ENCODE assay signal across 23 mouse cellular contexts in the genomic region with DNA sequence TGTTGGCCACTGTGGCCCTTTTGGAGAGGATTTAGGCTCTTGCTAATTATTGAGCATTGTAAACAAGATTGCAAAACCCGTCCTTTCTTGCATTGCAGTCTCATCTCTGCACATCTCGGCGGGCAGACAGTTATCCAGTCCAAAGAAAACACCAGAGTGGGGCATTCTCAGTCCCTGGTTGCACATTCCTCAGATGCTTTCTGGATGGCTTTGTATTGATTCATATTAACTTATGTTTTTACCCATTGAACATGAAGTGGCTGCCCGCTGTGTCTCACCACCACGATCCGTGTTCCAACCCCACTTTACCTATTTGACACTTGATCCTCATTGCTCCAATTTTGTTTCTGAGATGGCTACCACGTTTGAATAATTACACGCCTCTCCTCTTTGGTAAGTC.
DNase-seq lines count a peak whose midpoint lies in the region; ATAC-seq and TF ChIP-seq lines count a peak whose summit lies in the region.
"Had no signal": no experiment of that assay in that cellular context is flagged by ENCODE, and none has a peak within 500 bp of the region (broad histone marks: within the 10 kb centered on the region; RNA-seq: fewer than 3 reads in every experiment).

No protein-coding gene starts in this region.

- H3K4me2 ChIP-seq in hindbrain, embryonic 11.5 days (replicated peaks; ENCODE audit: low read depth, low read length), result no peak overlapping the region

- H3K9me3 ChIP-seq in hindbrain, embryonic 11.5 days (ENCODE audit: control insufficient read depth, low read length), result no peaks in the 10 kb centered on the region

- ATAC-seq in Patski, result peak; percentile 78
- ATAC-seq in hindbrain, embryonic 11.5 days (ENCODE audit: low FRiP score), result no peak
- ATAC-seq: activated CD4-positive, CD25-positive, alpha-beta regulatory T cell, adult 4 months; CD4-positive, CD25-positive, alpha-beta regulatory T cell, adult 4 months had no signal

- H3K4me1 ChIP-seq in hindbrain, embryonic 11.5 days (replicated peaks; ENCODE audit: control insufficient read depth, insufficient read depth, low read length), result no peaks in the 10 kb centered on the region

- no peaks in the 10 kb centered on the region for H3K79me3 ChIP-seq in C2C12 (ENCODE audit: low read depth)

- no peaks in the 10 kb centered on the region for H3K27me3 ChIP-seq in C2C12 (ENCODE audit: control insufficient read depth, insufficient read depth, insufficient read length)
- no peaks in the 10 kb centered on the region for H3K27me3 ChIP-seq in Patski
- H3K27me3 ChIP-seq in hindbrain, embryonic 11.5 days (ENCODE audit: control insufficient read depth, insufficient read depth, low read length), result no peaks in the 10 kb centered on the region
- H3K27me3 ChIP-seq: CH12.LX had no signal

- H3ac ChIP-seq in C2C12 (ENCODE audit: control insufficient read depth, insufficient read length, low read depth), result no peak overlapping the region

- H3K79me2 ChIP-seq in C2C12 (ENCODE audit: control insufficient read depth, insufficient read depth), result no peaks in the 10 kb centered on the region

- CTCF ChIA-PET in Patski (lab: Charles Lee), result interaction anchor here (0.9 to 1.7 kb wide), 3 partner anchors 10 to 860 kb away, joined by 3 to 4 read pairs (median 3); no protein-coding TSS in a partner anchor

- no peak overlapping the region for H3K27ac ChIP-seq in left cerebral cortex, adult 2 months
- no peak overlapping the region for H3K27ac ChIP-seq in hindbrain, embryonic 11.5 days (ENCODE audit: low read depth, low read length)

- H3K4me3 ChIP-seq in C2C12 (ENCODE audit: insufficient read depth, poor library complexity, severe bottlenecking), result no peak overlapping the region
- H3K4me3 ChIP-seq in left cerebral cortex, adult 2 months, result no peak overlapping the region
- no peak overlapping the region for H3K4me3 ChIP-seq in hindbrain, embryonic 11.5 days (ENCODE audit: low read depth, low read length)

- POLR2A ChIA-PET in Patski (lab: Charles Lee), result no interaction called here

- intact Hi-C loops in left cerebral cortex, adult 2 months (cut with DNase I), result loop anchor here (5.0 kb wide), 3 partner anchors 97 to 532 kb away; no protein-coding TSS in a partner anchor

- TF ChIP-seq CTCF in C2C12 (IDR thresholded peaks at IDR 0.05; ENCODE audit: control insufficient read depth, insufficient read depth, insufficient read length), result no peak
- TF ChIP-seq CTCF in Patski (IDR thresholded peaks at IDR 0.05), result no peak
- TF ChIP-seq CTCF in left cerebral cortex, adult 2 months (IDR thresholded peaks at IDR 0.05), result no peak

- DNase-seq in Muller cell, postnatal 12 days (ENCODE audit: inconsistent ontology term), result peak; percentile 81
- peak; percentile 48 for DNase-seq in Patski (ENCODE audit: low read depth, low spot score)
- no peak for DNase-seq in spleen, postnatal 14 days (ENCODE audit: low spot score in 2 of 2)
- DNase-seq in left cerebral cortex, adult 2 months (ENCODE audit: extremely low spot score in 1 of 2, low spot score in 2 of 2), result no peak
- DNase-seq in hindbrain, embryonic 11.5 days (ENCODE audit: low spot score), result no peak
- DNase-seq: adrenal gland, adult 2 months; adrenal gland, adult 8-10 months; adrenal gland, postnatal 10 days; adrenal gland, postnatal 14 days; adrenal gland, postnatal 25 days; adrenal gland, postnatal 36 days; B cell, adult 2 months; cerebellum, adult 11 months; cerebellum, adult 11-12 months; cerebellum, adult 18-20 months; cerebellum, adult 2 months; cerebellum, adult 8-10 months; cerebellum, adult 9-10 months had no signal

- H3K9ac ChIP-seq in hindbrain, embryonic 11.5 days (ENCODE audit: low read depth, low read length), result no peak overlapping the region

- 81% methylated on average over 8 of the region's 8 CpGs for WGBS in hindbrain, embryonic 11.5 days

- in situ Hi-C loops in Patski (cut with MboI; ENCODE audit: low pct_unique_long_range_greater_than_20kb), result loop anchor here (5.0 to 10.0 kb wide), 3 partner anchors 429 to 1177 kb away; no protein-coding TSS in a partner anchor

- H3K36me3 ChIP-seq in C2C12 (ENCODE audit: control insufficient read depth, insufficient read depth), result no peaks in the 10 kb centered on the region
- H3K36me3 ChIP-seq in hindbrain, embryonic 11.5 days (ENCODE audit: control insufficient read depth, insufficient read depth, low read length), result no peaks in the 10 kb centered on the region
- H3K36me3 ChIP-seq: G1E had no signal

TF ChIP-seq in C2C12, 6 proteins besides CTCF, POLR2A, EP300 and RAD21:
- TF ChIP-seq CEBPB (IDR thresholded peaks at IDR 0.05; ENCODE audit: low read depth) (peak; percentile 49), MYOG (IDR thresholded peaks at IDR 0.05; ENCODE audit: control insufficient read depth, extremely low read depth, insufficient read length) (no peak)

Comparison
In these comparisons a context has a peak if more than half of its experiments do, and no peak if none do; other contexts are left out.
1. DNase-seq: peak in Muller cell, postnatal 12 days (single experiment) and Patski (single experiment); none in spleen, postnatal 14 days (0 of 2), left cerebral cortex, adult 2 months (0 of 2) and hindbrain, embryonic 11.5 days (single experiment).